Mouse (Mus musculus) stomach, postnatal 0 days (tissue): ENCODE measurements at regions not wholly inside any gene's neighbourhood (a gene's known extent, or its start where the extent isn't known, plus 50 kb on each side); places are given as distances from the start of the nearest gene placed in this dataset.

Experiments used
- CTCF ChIP-seq: IDR thresholded peaks from 2 replicates; pipeline ENCODE4 v1.5.1; 2016; ENCODE audit warnings: antibody characterized with exemption, low read depth, mild to moderate bottlenecking, moderate library complexity
- EP300 ChIP-seq: optimal IDR thresholded peaks from 2 replicates; pipeline ENCODE3; 2016; ENCODE audit warnings: antibody characterized with exemption

DNA sequence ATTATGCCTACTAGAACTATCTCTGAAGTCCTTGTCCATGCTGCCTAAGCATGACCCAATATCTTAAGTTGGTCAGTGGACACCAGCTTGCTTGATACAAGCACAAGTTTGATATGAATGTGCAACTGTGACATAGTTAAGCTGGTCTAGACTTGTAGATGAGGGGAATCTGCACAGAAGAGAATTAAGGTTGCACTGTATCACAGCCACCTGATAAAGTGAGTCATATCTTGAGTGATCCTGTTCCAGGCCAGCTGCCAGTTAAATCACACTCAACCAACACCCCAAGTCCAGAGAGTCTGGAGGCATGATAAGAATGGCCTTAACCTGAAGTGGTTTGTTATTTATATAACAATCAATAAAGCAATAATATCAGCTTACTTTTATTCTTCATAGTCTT, 133.5 kb upstream of the Abcb5 start:
- no peak for TF ChIP-seq CTCF
- TF ChIP-seq EP300, result no peak
